Mouse (Mus musculus): ENCODE measurements around the gene Tmem235.

Gene Tmem235

DNA sequence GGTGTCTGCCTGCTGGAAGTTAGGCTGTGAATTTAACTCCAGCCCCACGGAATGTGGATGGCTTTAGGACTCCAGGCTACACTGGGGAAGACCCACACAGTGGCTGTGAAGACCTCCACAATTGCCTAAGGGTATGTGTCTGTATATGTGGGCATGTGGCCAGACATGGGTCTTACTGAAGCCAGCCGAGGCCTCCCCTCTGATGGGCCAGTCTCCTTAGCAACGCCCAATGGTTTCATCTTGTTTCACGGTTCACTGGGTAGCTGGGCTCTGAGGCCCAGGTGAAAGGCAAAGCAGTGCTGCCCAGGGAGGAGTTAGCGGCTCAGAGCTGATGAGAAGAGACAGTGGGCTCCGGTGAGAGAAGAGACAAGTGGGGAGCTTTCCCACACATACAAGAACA lies 5.4 kb downstream of the Tmem235 start:
- no peak for DNase-seq (ENCODE audit: low spot score in 2 of 2)

DNA sequence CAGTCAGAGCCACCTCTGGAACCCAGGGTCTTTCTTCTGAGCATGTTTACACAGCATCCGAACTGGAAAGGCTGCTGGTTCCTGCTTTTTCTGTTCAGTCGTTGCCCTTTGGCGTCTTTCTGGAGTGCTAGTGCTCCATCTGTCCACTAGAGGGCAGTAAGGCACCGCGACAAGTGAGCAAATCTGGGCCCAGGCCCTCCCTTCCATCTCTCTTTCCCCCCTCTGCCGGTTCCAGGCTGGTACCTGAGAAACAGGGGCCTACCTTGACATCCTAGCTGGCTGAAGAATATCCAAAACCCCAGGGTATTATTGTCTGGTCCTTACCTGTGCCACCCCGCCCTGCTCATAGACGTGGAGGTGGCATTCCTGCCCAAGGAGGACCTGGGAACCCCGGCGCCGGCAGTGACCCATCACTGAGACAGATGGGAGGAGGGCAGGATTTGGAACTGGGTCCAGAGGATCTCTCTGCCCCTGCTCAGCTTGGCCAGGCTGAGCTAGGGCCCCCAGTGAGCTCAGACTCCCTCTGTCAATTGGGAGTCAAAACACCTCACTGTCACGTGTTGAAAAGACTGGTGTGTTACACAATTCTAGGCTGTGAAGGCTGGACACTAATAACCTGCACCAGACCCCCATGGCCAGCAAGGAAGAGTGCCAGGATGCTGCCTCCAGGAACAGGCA lies 10.3 kb downstream of the Tmem235 start:
- peak; percentile 58 to 76 for DNase-seq (ENCODE audit: low spot score in 2 of 2)

GRCm38 (mm10) chr11:117871376-117871775 lies 10.8 kb downstream of the Tmem235 start:
- DNase-seq (ENCODE audit: low spot score in 2 of 2), result no peak

GRCm38 (mm10) chr11:117871911-117872584 lies 11.5 kb downstream of the Tmem235 start:
- DNase-seq (ENCODE audit: low spot score in 2 of 2), result no peak

GRCm38 (mm10) chr11:117872861-117873608 lies 12.5 kb downstream of the Tmem235 start, which contains the start of gene Tha1:
Gene Tha1, minus strand, starts transcription at chr11:117873481.
- peak in 1 of 2 experiments; percentile 64 for DNase-seq (ENCODE audit: low spot score in 2 of 2)

DNA sequence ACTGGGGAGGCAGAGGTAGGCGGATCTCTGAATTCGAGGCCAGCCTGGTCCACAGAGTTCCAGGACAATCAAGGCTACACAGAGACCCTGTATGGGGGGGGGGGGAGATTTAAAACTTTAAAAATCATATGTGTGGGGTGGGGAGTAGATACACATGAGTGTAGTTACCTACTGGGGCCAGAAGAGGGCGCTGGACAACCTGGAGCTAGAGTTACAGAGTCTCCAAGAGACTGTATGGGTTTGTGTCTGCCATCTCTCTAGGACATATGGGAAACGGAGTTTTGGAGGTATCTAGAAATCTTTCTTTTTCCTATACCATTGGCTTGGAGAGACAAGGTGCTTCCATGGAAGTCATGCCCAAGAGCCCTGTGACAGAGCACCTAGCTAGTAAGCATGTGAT lies 13.9 kb downstream of the Tmem235 start:
- no peak for DNase-seq (ENCODE audit: low spot score in 2 of 2)

GRCm38 (mm10) chr11:117875681-117876080 lies 15.1 kb downstream of the Tmem235 start:
- DNase-seq (ENCODE audit: low spot score in 2 of 2), result no peak

- DNase-seq (ENCODE audit: low spot score in 2 of 2), result no peak
Observed at GRCm38 (mm10) chr11:117877917-117878745, 17.6 kb downstream of the Tmem235 start.

GRCm38 (mm10) chr11:117878892-117879291 lies 18.3 kb downstream of the Tmem235 start:
- DNase-seq (ENCODE audit: low spot score in 2 of 2), result no peak

DNA sequence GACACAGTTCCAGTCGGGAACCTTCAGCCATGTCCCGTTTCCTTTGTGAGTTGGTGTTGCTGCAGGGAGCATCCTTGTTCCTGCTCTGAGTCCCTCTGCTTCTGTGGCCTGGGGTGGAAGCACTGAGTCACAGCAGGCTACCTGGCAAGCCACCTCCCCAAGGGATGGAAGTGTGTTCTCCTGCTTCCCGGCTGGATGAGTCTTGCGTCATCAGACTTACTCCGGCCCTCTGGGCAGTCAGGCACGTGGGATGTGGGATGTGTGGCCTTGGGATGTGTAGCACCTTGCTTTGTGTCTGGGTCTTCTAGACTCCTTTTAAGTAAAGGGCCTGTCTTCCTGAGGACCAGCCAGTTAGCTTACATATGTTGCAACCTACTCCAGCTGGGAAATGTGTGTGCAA lies 19.1 kb downstream of the Tmem235 start:
- no peak for DNase-seq (ENCODE audit: low spot score in 2 of 2)

- no peak for DNase-seq (ENCODE audit: low spot score in 2 of 2)
Observed at GRCm38 (mm10) chr11:117880336-117880976, 19.9 kb downstream of the Tmem235 start.

- DNase-seq (ENCODE audit: low spot score in 2 of 2), result no peak
Observed at GRCm38 (mm10) chr11:117880977-117881358, 20.4 kb downstream of the Tmem235 start.

DNA sequence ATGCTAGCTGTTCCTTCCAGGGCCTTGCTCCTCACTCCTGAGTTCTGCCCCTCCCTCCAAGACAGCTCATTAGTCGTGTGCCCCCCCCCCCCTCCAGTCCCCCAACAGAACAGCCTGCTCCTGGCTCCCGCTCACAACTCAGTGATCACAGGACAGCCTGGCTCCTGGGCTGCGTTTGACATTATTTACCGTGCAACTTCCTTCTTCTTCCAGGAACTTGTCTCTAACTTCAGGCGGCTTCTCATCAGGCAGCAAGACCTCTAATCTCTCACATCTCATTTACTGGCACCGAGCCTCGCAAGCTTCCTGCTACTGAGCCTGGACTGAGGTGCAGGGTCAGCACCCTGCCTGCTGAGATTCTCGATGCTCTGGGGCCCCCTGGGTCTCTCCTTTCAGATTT lies 21.2 kb downstream of the Tmem235 start:
- no peak for DNase-seq (ENCODE audit: low spot score in 2 of 2)

DNA sequence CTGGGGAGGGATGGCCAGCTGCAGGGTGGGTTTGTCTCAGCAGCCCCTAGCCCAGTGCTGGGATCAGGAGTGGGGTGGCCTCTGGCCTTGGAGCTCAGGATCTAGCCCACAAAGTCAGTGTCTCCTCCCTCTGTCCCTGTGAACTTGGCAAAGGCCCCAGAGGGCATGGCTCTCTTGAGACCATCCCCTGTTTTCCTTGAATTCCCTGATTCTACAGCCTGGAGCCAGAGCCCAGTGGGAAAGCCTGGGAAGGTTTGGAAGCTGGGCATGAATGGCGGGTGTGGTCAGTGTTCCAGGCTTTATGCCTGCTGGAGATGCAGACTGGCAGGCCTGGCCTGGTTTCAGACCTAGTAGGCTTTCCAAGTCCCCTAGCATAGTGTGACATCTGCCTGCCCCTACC lies 21.7 kb downstream of the Tmem235 start:
- DNase-seq (ENCODE audit: low spot score in 2 of 2), result no peak

- no peak for DNase-seq (ENCODE audit: low spot score in 2 of 2)
Observed at GRCm38 (mm10) chr11:117886000-117886399, 25.4 kb downstream of the Tmem235 start.

DNA sequence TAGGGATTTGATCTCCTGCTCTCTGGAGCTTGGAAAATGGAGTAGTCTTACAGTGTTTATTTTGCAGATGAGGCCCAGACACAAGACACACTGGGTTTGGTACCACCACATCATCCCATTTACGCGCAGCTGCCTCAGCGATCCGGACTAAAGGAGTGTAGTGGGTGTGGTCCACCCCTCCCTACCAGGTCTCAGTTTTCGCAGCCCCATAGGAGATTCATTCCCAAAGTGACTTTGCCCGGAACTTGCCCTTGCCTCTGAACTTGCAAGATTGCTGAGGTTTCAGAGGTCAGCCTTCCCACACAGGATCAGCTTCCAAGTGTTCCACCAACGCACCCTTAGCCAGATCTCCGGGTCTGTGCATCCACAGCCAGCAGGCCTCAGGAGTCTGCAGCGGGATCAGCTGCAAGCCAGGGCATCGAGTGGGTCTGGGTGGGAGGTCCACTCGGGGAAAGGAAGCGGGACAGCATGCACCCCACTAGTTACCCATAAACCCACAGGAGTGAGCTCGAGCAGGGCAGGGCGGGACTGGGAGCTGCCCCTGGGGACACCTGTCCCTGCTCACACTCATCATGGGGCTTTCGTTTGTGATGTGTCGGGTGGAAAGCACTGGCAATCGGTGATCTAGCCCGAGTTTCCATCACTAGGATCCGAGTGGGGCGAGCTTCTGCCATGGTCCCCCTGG lies 27.8 kb downstream of the Tmem235 start:
- DNase-seq (ENCODE audit: low spot score in 2 of 2), result no peak

GRCm38 (mm10) chr11:117888853-117889822 lies 28.6 kb downstream of the Tmem235 start:
- no peak for DNase-seq (ENCODE audit: low spot score in 2 of 2)

- DNase-seq (ENCODE audit: low spot score in 2 of 2), result no peak
Observed at GRCm38 (mm10) chr11:117889887-117890340, 29.4 kb downstream of the Tmem235 start.

- DNase-seq (ENCODE audit: low spot score in 2 of 2), result no peak
Observed at GRCm38 (mm10) chr11:117890519-117891282, 30.1 kb downstream of the Tmem235 start.
